Mouse (Mus musculus) G1E-ER4 (cell line): ENCODE measurements around the gene Plekhg2. TPM values are rescaled to one million over a fixed set of nuclear protein-coding genes. Genes with fewer than 3 reads are reported as not detected.

ENCODE experiments used
- GATA1 ChIP-seq: IDR thresholded peaks from one replicate; pipeline ENCODE4 v1.8.0; 2012; ENCODE audit warnings: low read length, inconsistent platforms
- polyA plus RNA-seq: library from polyadenylated mRNA; stranded (reverse); fragments of >175 nt; gene quantifications from 2 replicates; pipeline ENCODE4 v1.2.3, GENCODE M21; 2012

Gene Plekhg2
- polyA plus RNA-seq: 15.2 and 16.0 TPM in 2 replicates

GRCm38 (mm10) chr7:28372251-28373108 is at the start of gene Plekhg2:
Gene Plekhg2, minus strand, starts transcription at chr7:28372599.
- no peak for TF ChIP-seq GATA1

- no peak for TF ChIP-seq GATA1
These were observed 47.0 kb upstream of the Plekhg2 start for GRCm38 (mm10) chr7:28419416-28419815.

GRCm38 (mm10) chr7:28418096-28418670 is 45.8 kb upstream of the Plekhg2 start:
- TF ChIP-seq GATA1: no peak

GRCm38 (mm10) chr7:28417368-28417767 is 45.0 kb upstream of the Plekhg2 start:
- TF ChIP-seq GATA1: no peak

GRCm38 (mm10) chr7:28412826-28413225 is 40.4 kb upstream of the Plekhg2 start:
- TF ChIP-seq GATA1: no peak

- TF ChIP-seq GATA1: no peak
These were observed 38.6 kb upstream of the Plekhg2 start for GRCm38 (mm10) chr7:28410841-28411475.

- TF ChIP-seq GATA1: no peak
These were observed 29.5 kb upstream of the Plekhg2 start for GRCm38 (mm10) chr7:28401942-28402341.

GRCm38 (mm10) chr7:28401030-28401429 is 28.6 kb upstream of the Plekhg2 start:
- no peak for TF ChIP-seq GATA1

- TF ChIP-seq GATA1: no peak
These were observed 26.4 kb upstream of the Plekhg2 start for GRCm38 (mm10) chr7:28398696-28399340.

GRCm38 (mm10) chr7:28398000-28398399 is 25.6 kb upstream of the Plekhg2 start:
- TF ChIP-seq GATA1: no peak

- TF ChIP-seq GATA1: no peak
These were observed 23.0 kb upstream of the Plekhg2 start for GRCm38 (mm10) chr7:28395425-28395824.

- no peak for TF ChIP-seq GATA1
These were observed 21.0 kb upstream of the Plekhg2 start for GRCm38 (mm10) chr7:28393272-28393951.

- no peak for TF ChIP-seq GATA1
These were observed 20.3 kb upstream of the Plekhg2 start, which contains the start of the genes Med29 and Paf1 for GRCm38 (mm10) chr7:28392429-28393271. Gene Med29, minus strand, starts transcription at chr7:28392708. Gene Paf1, plus strand, starts transcription at chr7:28392951.

- TF ChIP-seq GATA1: no peak
These were observed 17.9 kb upstream of the Plekhg2 start for GRCm38 (mm10) chr7:28390331-28390730.
